Mouse (Mus musculus): ENCODE results near the gene Igfbp7.

The Igfbp7 gene

GRCm38 (mm10) chr5:77405455-77406057, 2.3 kb downstream of the Igfbp7 start:
- DNase-seq (ENCODE audit: low spot score in 2 of 2), result no peak

- no peak for DNase-seq (ENCODE audit: low spot score in 2 of 2)
Observed at GRCm38 (mm10) chr5:77404941-77405340, 2.9 kb downstream of the Igfbp7 start.

- no peak for DNase-seq (ENCODE audit: low spot score in 2 of 2)
Observed at GRCm38 (mm10) chr5:77402901-77403300, 4.9 kb downstream of the Igfbp7 start.

DNA sequence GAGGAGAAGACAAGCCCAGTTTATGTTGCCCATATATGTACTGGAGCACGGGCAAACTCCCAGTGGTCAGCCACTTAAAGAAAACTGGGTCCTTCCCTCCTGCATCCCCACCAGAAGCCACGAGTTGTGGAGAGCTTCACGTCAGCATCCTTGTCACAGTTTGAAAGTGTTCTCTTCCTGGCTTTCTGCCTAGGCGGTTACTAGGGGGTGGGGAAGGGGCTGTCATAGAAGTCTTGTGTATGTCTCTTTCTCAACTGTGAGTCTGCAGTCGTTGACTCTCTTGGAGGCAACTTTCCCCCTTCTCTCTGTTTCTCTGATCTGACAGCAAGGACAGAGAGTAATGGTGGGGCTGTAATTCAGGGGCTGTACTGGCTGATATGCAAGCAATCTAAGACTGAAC, 5.7 kb downstream of the Igfbp7 start:
- DNase-seq (ENCODE audit: low spot score in 2 of 2), result no peak

DNA sequence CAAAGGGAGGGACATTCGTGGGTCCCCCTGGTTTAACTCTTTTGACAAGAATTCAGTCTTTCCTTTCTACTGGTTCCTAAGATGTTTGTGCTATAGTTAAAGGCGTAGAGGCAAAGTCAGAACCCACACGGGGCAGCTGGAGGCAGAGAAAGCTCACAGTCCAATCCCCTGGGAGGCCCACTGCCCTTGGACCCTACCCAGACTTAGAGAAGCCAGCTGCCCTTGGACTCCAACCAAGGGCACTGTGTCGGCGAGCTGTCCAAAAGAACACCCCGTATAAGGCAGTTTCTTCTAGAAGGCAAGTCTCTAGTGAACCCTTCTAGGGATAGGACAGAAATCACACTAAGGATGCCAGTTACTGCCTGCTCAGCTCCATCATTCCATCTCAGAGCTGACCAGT, 7.0 kb downstream of the Igfbp7 start:
- no peak for DNase-seq (ENCODE audit: low spot score in 2 of 2)

DNA sequence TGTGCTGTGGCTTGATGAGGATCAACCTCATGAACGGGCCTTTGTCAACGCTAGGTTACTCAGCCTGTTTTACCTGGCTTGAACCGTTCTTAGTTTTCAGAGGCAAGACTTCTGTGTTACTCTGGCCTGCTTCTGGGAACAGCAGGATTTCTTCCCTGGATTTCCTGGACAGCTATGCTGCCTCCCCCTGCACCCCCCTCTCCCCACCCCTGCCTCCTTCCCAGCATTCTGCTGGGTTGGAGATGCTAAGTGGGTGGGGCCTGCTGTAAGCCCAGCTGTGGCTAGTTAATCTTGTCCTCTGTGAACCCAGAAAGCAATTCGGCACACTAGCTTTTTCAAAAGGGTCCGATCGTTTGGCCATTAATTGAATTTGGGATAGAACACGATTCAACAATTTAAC, 7.7 kb downstream of the Igfbp7 start:
- DNase-seq (ENCODE audit: low spot score in 2 of 2), result peak in 1 of 2 experiments; percentile 46

GRCm38 (mm10) chr5:77399076-77399475, 8.8 kb downstream of the Igfbp7 start:
- no peak for DNase-seq (ENCODE audit: low spot score in 2 of 2)

DNA sequence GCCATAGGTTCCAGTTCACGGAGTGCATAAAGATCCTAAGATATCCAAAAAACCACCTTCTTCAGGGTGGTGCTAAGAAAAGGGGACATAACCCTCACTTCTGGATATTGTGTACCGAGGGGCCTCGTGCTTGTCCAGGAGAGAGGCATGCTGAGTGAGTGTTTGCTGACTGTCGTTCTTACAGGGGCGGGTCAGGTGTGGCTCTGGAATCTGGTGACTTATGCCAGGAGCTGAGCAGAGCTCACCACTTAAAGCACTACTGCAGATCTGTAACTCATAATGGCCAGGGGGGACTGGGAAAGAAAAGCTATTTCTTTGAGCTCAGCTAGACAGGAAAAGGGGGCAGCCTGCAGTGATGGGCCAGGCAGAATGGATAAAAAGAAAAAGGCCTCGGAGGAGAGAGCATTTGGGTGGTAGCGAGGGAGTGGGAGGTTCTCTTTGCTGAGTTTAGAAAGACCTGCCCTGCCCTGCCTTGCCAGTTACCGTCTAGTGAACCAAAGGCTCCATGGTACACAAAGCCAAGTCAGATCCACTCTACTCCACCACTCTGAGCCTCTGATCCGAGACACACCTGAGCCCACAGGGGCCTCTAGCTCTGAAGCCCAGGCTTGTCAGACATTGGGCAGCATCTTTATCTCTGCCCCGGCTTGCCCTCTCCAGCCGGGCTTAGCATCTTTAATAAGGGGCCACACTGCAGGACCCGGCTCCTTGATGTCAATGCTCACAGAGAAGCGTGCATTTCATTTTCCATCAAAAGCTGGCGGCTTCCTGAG, 9.4 kb downstream of the Igfbp7 start:
- DNase-seq (ENCODE audit: low spot score in 2 of 2), result no peak

DNA sequence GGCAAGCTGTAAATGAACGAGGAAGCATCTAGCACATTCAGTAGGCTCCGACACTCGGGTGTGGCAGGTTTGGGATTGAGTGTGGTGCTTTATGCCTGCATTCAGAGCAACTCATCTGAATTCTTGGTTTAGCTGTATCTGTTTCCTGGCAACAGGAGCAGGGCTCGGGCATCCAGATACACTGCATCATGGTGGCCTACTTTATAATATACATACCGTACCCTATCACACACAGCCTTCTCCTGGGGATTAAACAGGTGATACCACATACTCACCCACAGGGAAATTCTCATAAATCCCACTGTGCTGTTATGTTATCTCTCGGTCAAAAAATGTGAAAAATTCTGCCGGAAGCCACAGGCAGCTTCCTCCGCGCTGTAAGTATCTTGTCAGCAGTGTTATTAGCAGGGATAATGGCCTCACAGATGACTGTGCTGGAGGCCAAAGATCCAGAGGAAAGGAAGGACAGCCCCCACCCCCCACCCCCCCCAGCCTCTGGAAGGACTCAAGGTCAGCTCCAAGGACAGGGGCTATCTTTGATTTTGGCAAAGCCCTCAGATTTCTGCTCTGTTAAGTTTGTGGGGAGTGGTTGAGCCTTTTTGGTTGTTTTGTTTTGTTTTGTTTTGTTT, 13.7 kb downstream of the Igfbp7 start:
- DNase-seq (ENCODE audit: low spot score in 2 of 2), result no peak

DNA sequence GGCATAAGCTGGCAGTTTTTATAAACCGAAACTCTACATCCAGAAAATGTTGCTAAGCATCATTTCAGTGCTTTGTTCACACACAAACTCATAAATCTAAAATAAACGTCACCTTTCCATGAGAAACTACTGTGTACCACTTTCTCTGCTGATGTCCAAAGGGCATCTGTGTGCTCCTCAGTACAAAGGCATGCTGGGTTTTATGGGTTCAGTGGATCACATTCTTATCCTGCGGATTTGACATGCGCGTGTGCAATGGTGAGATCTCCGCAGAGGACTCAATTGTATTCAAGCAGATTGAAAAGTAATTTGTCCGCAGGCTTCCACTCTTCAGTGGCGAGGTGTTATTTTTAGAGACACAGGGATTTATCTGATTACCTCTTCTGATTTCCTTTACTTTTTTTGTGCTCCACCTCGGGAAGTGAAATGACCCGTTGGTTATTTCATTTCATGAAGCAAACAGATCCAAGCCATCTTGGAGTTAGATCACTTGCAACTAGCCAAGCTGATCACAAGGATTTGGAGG, 14.7 kb downstream of the Igfbp7 start:
- DNase-seq (ENCODE audit: low spot score in 2 of 2), result no peak

GRCm38 (mm10) chr5:77390272-77390671, 17.6 kb downstream of the Igfbp7 start:
- DNase-seq (ENCODE audit: low spot score in 2 of 2), result no peak

GRCm38 (mm10) chr5:77388359-77388758, 19.5 kb downstream of the Igfbp7 start:
- DNase-seq (ENCODE audit: low spot score in 2 of 2), result no peak

- no peak for DNase-seq (ENCODE audit: low spot score in 2 of 2)
Observed at GRCm38 (mm10) chr5:77387414-77387704, 20.5 kb downstream of the Igfbp7 start.

GRCm38 (mm10) chr5:77386596-77387413, 21.0 kb downstream of the Igfbp7 start:
- no peak for DNase-seq (ENCODE audit: low spot score in 2 of 2)

DNA sequence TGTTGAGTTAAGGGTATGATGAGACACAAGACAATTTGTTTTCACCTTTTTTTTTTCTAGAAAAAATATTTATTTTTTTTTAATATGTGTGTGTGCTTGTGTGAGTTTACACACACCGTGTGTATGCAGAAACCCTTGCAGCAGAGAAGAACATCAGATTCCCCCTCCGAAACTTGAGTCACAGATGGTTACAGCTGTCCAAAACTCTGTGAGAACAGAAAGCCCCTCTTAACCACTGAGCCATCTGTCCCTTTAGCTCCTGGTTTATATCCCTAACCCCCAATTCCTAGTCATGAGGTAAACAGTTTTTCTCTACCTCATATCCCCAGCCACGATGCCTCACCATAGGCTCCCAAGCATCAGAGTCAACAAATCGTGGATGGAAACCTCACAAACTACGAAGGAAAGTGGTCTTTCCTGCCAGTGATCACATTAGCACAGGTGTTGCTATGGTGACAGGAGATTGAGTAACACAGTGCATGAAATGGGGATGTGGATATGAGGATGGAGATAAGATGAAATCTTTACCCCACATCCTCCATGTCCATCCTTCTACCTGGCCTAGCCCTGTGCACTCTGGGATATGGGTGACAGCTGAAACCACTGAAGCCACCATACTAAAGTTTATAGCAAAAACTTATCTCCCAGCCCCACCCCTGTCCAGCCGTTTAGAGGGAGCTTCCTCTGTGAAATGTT, 21.8 kb downstream of the Igfbp7 start:
- DNase-seq (ENCODE audit: low spot score in 2 of 2), result no peak

DNA sequence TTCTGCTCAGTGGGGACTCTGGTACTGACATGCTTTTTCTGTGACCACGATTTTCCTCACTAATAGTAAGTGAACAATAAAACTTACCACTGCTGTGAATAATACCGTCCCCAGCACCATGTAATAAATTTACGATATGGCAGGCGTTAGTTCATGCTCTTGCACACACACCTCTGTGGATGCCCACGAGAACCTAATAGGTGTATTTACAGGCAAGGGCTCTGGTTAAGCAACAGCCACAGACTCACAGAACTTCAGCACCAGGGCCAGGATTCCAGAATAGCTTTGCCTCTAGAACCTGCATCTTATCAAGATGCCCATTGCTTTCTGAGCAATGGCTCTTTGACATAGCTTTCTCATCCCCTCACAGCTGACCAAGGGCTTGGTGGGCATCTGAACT, 22.6 kb downstream of the Igfbp7 start:
- DNase-seq (ENCODE audit: low spot score in 2 of 2), result no peak

GRCm38 (mm10) chr5:77384724-77385123, 23.1 kb downstream of the Igfbp7 start:
- no peak for DNase-seq (ENCODE audit: low spot score in 2 of 2)

GRCm38 (mm10) chr5:77383799-77384554, 23.9 kb downstream of the Igfbp7 start:
- DNase-seq (ENCODE audit: low spot score in 2 of 2), result no peak

DNA sequence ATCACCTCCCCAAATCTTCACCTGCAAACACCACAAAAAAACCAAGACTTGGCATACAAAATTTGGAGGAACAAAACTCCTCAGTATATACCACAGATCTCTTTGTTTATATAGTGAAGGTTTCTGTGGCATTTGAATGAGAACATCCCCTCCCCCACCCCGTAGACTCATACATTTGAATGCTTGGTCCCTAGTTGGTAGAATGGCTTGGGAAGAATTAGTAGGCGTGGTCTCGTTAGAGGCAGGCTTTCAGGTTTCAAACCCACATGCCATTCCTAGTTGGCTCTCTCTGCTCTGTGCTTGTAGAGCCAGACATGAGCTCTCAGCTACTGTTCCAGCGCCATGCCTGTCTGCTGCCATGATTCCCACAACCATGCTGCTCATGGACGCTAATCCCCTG, 26.2 kb downstream of the Igfbp7 start:
- no peak for DNase-seq (ENCODE audit: low spot score in 2 of 2)

DNA sequence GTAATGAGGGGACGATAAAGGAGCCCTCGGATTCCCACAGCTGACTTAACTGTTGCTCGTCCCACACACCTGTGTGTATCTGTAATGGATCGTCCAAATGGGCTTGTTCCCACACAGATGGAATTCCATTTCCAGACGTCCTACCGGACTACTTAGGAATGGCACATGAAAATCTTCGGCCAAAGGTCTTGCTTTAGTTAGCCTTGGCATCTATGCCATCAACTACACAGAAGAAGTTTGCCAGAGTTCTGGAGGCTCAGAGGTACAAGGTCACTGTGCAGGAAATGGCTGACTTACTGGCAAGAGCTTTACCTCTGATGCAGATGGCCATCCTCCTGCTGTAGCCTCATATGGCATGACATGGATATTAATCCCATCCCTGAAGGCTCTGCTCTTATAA, 26.6 kb downstream of the Igfbp7 start:
- DNase-seq (ENCODE audit: low spot score in 2 of 2), result no peak
